Mouse (Mus musculus): ENCODE measurements around the gene Chchd3. TPM values are rescaled to one million over a fixed set of nuclear protein-coding genes. Genes with fewer than 3 reads are reported as not detected.
A peak's percentile ranks its signal among the peaks of the same experiment; 100 is the strongest.

The Chchd3 gene
- total and polyA plus RNA-seq, 3 experiments = 205 to 243 TPM; not detected in 1

DNA sequence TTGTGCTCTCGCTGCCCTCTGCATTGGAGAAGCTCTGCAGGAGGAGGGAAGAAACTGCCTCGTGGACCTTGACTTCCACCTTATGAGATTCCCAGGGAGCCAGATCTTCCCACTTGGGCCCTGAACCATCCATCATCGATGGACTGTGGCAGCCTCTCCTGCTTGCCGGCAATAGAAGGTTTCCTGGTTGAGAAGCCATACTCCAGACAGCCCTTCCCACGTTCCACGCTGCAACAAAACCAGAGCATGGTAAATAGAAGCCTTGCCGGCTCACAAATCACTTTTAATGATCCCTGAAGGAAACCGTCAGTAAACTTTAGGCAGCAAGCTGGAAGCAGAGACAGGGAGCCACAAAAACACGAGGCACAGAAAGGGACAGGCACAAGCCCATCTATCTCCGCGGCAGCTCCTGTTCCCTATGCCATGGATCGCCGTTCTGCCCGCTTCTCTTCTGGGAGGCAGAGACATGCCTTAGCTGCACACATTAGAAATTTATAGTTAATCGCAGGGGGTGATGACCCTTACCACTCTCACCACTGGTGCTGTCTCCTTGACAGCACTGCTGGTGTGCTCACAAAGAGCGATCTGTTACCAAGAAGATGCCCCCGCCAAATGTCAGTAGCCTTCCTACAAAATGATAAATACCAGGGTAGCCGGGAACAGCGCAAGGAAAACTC lies 18.3 kb upstream of the Chchd3 start:
- Histone ChIP-seq H3K36me3 (ENCODE audit: control insufficient read depth in 1 of 2, insufficient read depth in 2 of 2, low read length in 2 of 2) (no peaks in the 10 kb centered on the region), H3K27me3 (ENCODE audit: control insufficient read depth in 1 of 2, insufficient read depth in 2 of 2, low read length in 2 of 2) (no peaks in the 10 kb centered on the region; a peak in 1 of 4 replicates), H3K4me1 (ENCODE audit: control insufficient read depth in 1 of 2, insufficient read depth in 2 of 2, low read length in 2 of 2) (no peaks in the 10 kb centered on the region), H3K27ac (ENCODE audit: control insufficient read depth, low read depth, low read length) (no peak overlapping the region), H3K9ac (ENCODE audit: control insufficient read depth, low read depth, low read length, poor library complexity, severe bottlenecking) (no peak overlapping the region), H3K4me3 (ENCODE audit: control insufficient read depth in 1 of 2, insufficient read depth in 1 of 2, low read depth in 2 of 2, low read length in 2 of 2) (no peak overlapping the region), H3K79me2 (ENCODE audit: control insufficient read depth, insufficient read depth, low read length, poor library complexity) (no peaks in the 10 kb centered on the region), H3K9me3 (replicated peaks; ENCODE audit: insufficient read depth, low read length) (no peaks in the 10 kb centered on the region)
- no peak for DNase-seq (ENCODE audit: low read depth, low spot score)
- TF ChIP-seq POLR2AphosphoS2 (IDR thresholded peaks at IDR 0.05; ENCODE audit: low read length) (no peak), ZMIZ1 (IDR thresholded peaks at IDR 0.05; ENCODE audit: low read depth, low read length) (no peak), BHLHE40 (IDR thresholded peaks at IDR 0.05; ENCODE audit: borderline replicate concordance, low read depth, low read length) (no peak)

DNA sequence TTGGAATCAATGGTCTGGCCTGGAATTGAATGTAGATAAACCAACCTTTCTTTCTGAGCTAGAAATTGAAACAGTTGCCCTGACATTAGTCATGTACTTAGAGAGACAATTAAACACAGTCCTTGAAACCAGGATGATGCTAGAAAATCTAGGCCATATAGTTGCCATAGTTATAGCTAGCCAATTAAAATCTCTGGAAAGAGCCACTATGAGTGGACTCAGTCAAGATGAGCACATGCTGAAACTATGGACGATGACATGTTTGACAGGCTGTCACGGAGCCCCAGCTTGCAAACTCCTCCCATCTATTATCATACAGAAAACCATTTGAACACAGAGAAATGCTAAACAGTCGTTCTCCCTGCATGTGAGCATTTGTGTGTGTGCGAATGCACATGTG lies 6.4 kb upstream of the Chchd3 start:
- H3K4me1 ChIP-seq (ENCODE audit: control insufficient read depth in 1 of 2, insufficient read depth in 2 of 2, low read length in 2 of 2) = no peaks in the 10 kb centered on the region
- no peaks in the 10 kb centered on the region for H3K79me2 ChIP-seq (ENCODE audit: control insufficient read depth, insufficient read depth, low read length, poor library complexity)
- no peak overlapping the region for H3K4me3 ChIP-seq (ENCODE audit: control insufficient read depth in 1 of 2, insufficient read depth in 1 of 2, low read depth in 2 of 2, low read length in 2 of 2)
- DNase-seq (ENCODE audit: low read depth, low spot score) = no peak
- H3K36me3 ChIP-seq (ENCODE audit: control insufficient read depth in 1 of 2, insufficient read depth in 2 of 2, low read length in 2 of 2) = no peaks in the 10 kb centered on the region
- no peak overlapping the region for H3K27ac ChIP-seq (ENCODE audit: control insufficient read depth, low read depth, low read length)
- no peak overlapping the region for H3K9ac ChIP-seq (ENCODE audit: control insufficient read depth, low read depth, low read length, poor library complexity, severe bottlenecking)
- TF ChIP-seq NRF1 (IDR thresholded peaks at IDR 0.05; ENCODE audit: insufficient read depth, low read depth, low read length, poor library complexity, severe bottlenecking) (no peak), SIN3A (IDR thresholded peaks at IDR 0.05; ENCODE audit: low read length) (no peak), MAZ (IDR thresholded peaks at IDR 0.05; ENCODE audit: low read depth, low read length) (no peak), CHD1 (IDR thresholded peaks at IDR 0.05; ENCODE audit: low read depth, low read length) (no peak), MYB (IDR thresholded peaks at IDR 0.05; ENCODE audit: low read depth, low read length) (no peak), TBP (IDR thresholded peaks at IDR 0.05; ENCODE audit: low read depth, low read length) (no peak), RAD21 (IDR thresholded peaks at IDR 0.05; ENCODE audit: low read depth, low read length) (no peak), RCOR1 (IDR thresholded peaks at IDR 0.05; ENCODE audit: low read depth, low read length) (no peak), POLR2A (IDR thresholded peaks at IDR 0.05; ENCODE audit: control insufficient read depth in 1 of 2, insufficient read depth in 1 of 2, low read depth in 1 of 2, low read length in 2 of 2, poor library complexity in 1 of 2) (no peak), POLR2AphosphoS5 (IDR thresholded peaks at IDR 0.05; ENCODE audit: borderline replicate concordance, low read depth, low read length) (no peak)
- no peaks in the 10 kb centered on the region for H3K27me3 ChIP-seq (ENCODE audit: control insufficient read depth in 1 of 2, insufficient read depth in 2 of 2, low read length in 2 of 2)
- no peaks in the 10 kb centered on the region for H3K9me3 ChIP-seq (replicated peaks; ENCODE audit: insufficient read depth, low read length)

DNA sequence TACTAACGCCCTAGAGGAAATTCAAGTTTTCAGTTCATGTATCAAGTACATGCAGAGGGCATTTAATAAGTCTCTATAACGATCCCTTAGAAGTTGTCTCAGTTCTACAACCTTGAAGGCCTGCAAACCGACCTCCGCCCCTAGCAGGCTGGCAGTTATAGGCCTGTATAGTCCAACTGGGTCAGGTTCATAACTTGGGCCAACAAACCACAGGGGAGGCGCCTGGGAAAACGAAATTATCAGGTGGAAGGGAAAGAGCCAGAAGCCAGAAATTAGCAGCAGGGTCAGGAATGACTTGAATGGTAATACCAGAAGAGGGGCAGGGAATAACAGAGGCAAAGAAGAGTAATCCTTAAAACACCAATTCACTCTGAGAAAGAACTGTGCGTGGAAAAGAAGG lies 784 bp downstream of the Chchd3 start:
- no peak for TF ChIP-seq TCF12 (IDR thresholded peaks at IDR 0.05; ENCODE audit: low read depth, low read length)
- no peak for TF ChIP-seq POLR2A (IDR thresholded peaks at IDR 0.05; ENCODE audit: control insufficient read depth in 1 of 2, insufficient read depth in 1 of 2, low read depth in 1 of 2, low read length in 2 of 2, poor library complexity in 1 of 2)
- TF ChIP-seq MAFK (IDR thresholded peaks at IDR 0.05; ENCODE audit: borderline replicate concordance, low read depth, low read length) = no peak
- no peak for TF ChIP-seq SIN3A (IDR thresholded peaks at IDR 0.05; ENCODE audit: low read length)
- peak; percentile 47 for DNase-seq (ENCODE audit: low read depth, low spot score)
- Histone ChIP-seq H3K4me3 (ENCODE audit: control insufficient read depth in 1 of 2, insufficient read depth in 1 of 2, low read depth in 2 of 2, low read length in 2 of 2) (peak overlapping the region; percentile 72 to 95), H3K79me2 (ENCODE audit: control insufficient read depth, insufficient read depth, low read length, poor library complexity) (peaks cover 28% of the 10 kb centered on the region), H3K36me3 (ENCODE audit: control insufficient read depth in 1 of 2, insufficient read depth in 2 of 2, low read length in 2 of 2) (peaks cover 1 to 44% of the 10 kb centered on the region in 2 experiments; a peak in 3 of 4 replicates), H3K9ac (ENCODE audit: control insufficient read depth, low read depth, low read length, poor library complexity, severe bottlenecking) (peak overlapping the region; percentile 91), H3K9me3 (replicated peaks; ENCODE audit: insufficient read depth, low read length) (no peaks in the 10 kb centered on the region), H3K27me3 (ENCODE audit: control insufficient read depth in 1 of 2, insufficient read depth in 2 of 2, low read length in 2 of 2) (no peaks in the 10 kb centered on the region), H3K27ac (ENCODE audit: control insufficient read depth, low read depth, low read length) (peak overlapping the region; percentile 78), H3K4me1 (ENCODE audit: control insufficient read depth in 1 of 2, insufficient read depth in 2 of 2, low read length in 2 of 2) (peaks cover 17 to 22% of the 10 kb centered on the region in 2 experiments)
